Mouse (Mus musculus) brown adipose tissue, adult 24 weeks (tissue): ENCODE measurements around the gene Creld1. TPM values are rescaled to one million over a fixed set of nuclear protein-coding genes. Genes with fewer than 3 reads are reported as not detected.

Experiments
- H3K27ac ChIP-seq: fragments of 200-500 bp; replicated peaks from 2 replicates; pipeline ENCODE4 v1.5.1; 2012; ENCODE audit warnings: low read depth, mild to moderate bottlenecking, low read length
- H3K4me1 ChIP-seq: fragments of 200-500 bp; 2 replicates; pipeline ENCODE4 v1.6.1; 2012; ENCODE audit warnings: low read length, mixed read lengths; ENCODE audit not compliant: control insufficient read depth, insufficient read depth, insufficient read length
- H3K4me3 ChIP-seq: fragments of 200-500 bp; 2 replicates; pipeline ENCODE4 v1.5.1; 2012; ENCODE audit warnings: low read depth, mild to moderate bottlenecking, low read length, moderate library complexity; ENCODE audit not compliant: insufficient read depth
- polyA plus RNA-seq: library from polyadenylated mRNA; stranded (reverse); fragments of >200 nt; gene quantifications from 2 replicates; pipeline ENCODE4 v1.2.4, GENCODE M21; 2012; ENCODE audit not compliant: missing spikeins, insufficient read depth, insufficient read length

Creld1 gene
- polyA plus RNA-seq, 1 experiment: 40.6 TPM

DNA sequence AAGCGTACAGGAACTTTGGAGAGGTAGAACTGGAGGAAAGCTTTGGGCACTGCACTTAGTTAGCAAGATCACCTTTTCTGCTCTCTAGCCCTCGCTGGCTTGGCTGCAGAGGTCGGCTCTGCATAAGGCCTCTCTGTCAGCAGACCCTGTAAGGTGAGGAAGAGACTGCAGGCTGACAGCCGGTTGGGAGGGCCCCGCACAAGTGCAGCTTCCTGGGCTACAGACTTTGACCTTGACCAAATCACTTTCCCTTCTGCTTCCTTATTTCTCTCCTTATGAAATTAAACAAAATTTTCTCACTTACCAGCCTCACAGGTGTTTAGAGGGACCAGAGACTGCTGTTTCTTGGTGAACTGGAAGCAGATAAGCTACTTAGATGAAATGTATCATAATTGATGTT, 28.1 kb upstream of the Creld1 start:
- Histone ChIP-seq H3K4me3 (no peak overlapping the region), H3K27ac (no peak overlapping the region), H3K4me1 (peaks cover 4% of the 10 kb centered on the region; the same call in 1 of the 2 replicates)

- Histone ChIP-seq H3K4me1 (no peaks in the 10 kb centered on the region), H3K4me3 (peak within 1 kb of the TSS; percentile 34), H3K27ac (no peak within 1 kb of the TSS)
Measured at GRCm38 (mm10) chr6:113457952-113458534, 25.1 kb upstream of the Creld1 start, which contains the start of gene Il17re. Gene Il17re, plus strand, starts transcription at chr6:113458484.

DNA sequence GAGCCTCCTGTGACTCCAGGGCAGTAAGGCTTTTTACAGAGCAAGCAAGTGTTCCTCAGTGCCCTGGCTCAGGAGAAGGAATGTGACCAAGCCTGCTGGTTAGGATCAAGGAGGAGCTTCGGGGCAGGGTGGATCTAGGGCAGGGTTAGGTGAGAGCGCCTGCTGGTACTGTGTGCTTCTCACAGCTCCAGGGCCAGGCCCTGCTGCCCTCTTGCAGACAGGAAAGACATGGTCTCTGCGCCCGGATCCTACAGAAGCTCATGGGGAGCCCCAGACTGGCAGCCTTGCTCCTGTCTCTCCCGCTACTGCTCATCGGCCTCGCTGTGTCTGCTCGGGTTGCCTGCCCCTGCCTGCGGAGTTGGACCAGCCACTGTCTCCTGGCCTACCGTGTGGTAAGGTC, 24.5 kb upstream of the Creld1 start:
- Histone ChIP-seq H3K4me1 (no peaks in the 10 kb centered on the region), H3K27ac (no peak overlapping the region), H3K4me3 (peak overlapping the region; percentile 34)

DNA sequence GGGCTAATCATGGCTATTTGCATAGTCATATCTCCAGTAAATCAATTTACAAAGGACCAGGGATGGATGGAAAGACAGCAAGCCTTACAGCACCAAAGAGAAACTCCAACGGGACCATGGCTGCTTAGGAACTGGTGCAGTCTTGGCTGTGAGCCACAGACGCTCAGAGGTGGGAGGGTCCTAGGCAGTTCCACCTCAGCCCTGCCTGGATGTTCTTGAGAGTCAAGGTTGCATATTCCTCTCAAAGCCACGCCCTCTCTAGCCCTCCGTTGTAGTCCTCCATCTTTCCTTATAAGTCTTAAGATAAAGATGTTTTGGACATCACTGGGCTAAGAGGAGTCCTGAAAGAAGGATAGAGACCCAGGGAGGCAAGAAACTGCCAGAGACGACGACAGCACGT, 19.1 kb upstream of the Creld1 start:
- Histone ChIP-seq H3K4me1 (no peaks in the 10 kb centered on the region), H3K27ac (no peak overlapping the region), H3K4me3 (no peak overlapping the region)

DNA sequence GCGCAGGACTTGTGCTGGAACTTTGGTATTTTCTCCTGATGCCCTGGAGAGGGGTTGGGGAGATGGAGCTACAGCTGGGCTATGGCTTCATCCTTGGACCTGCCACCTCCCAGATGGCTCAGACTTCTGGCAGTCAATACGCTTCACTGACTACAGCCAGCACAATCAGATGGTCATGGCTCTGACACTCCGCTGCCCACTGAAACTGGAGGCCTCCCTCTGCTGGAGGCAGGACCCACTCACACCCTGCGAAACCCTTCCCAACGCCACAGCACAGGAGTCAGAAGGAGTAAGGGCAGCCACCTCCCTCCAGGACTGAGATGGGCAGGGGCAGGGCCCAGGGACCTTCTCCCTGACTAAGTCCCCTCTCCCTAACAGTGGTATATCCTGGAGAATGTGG, 17.5 kb upstream of the Creld1 start:
- no peak overlapping the region for H3K4me3 ChIP-seq
- H3K4me1 ChIP-seq: peaks cover 3% of the 10 kb centered on the region; the same call in 1 of the 2 replicates
- no peak overlapping the region for H3K27ac ChIP-seq

GRCm38 (mm10) chr6:113468512-113468911, 14.6 kb upstream of the Creld1 start:
- Histone ChIP-seq H3K4me3 (no peak overlapping the region), H3K4me1 (peaks cover 15% of the 10 kb centered on the region), H3K27ac (no peak overlapping the region)

- Histone ChIP-seq H3K4me3 (peak overlapping the region; percentile 39), H3K27ac (no peak overlapping the region), H3K4me1 (peaks cover 15% of the 10 kb centered on the region)
Measured at GRCm38 (mm10) chr6:113469021-113469420, 14.1 kb upstream of the Creld1 start.

GRCm38 (mm10) chr6:113469432-113469831, 13.7 kb upstream of the Creld1 start:
- Histone ChIP-seq H3K4me3 (peak overlapping the region; percentile 55), H3K27ac (no peak overlapping the region)

DNA sequence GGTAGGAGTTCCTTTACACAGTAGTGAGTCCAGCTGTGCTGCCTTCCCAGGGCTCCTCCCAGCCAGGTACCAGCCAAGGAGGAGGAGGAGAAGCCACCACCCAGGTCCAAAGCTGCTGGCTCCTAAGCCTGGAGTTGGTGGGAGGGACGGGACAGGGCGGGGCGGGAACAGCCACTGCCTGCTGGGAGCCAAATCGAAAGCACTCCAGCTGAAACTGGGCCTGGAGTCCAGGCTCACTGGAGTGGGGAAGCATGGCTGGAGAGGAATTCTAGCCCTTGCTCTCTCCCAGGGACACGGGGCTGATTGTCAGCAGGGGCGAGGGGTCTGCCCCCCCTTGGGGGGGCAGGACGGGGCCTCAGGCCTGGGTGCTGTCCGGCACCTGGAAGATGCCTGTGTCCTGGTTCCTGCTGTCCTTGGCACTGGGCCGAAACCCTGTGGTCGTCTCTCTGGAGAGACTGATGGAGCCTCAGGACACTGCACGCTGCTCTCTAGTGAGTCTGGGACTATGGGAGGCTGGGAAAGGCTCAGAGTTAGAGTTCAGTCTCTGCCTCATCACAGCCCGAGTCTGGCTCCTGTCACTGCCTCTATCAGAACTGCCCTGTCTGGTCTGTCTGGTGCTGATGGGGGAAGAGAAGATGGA, 11.7 kb upstream of the Creld1 start, which contains the start of gene Il17rc:
Gene Il17rc (plus strand): TSS at position 131 of the 640 bp plus-strand sequence.
- peak within 1 kb of the TSS; percentile 25 for H3K27ac ChIP-seq
- peak within 1 kb of the TSS; percentile 61 for H3K4me3 ChIP-seq
- peaks cover 15% of the 10 kb centered on the region for H3K4me1 ChIP-seq

More at GRCm38 (mm10) chr6:113469432-113469831, 13.7 kb upstream of the Creld1 start:
- H3K4me1 ChIP-seq: peaks cover 15% of the 10 kb centered on the region

GRCm38 (mm10) chr6:113472061-113472460, 11.0 kb upstream of the Creld1 start:
- peak overlapping the region; percentile 61; the same call in 1 of the 2 replicates for H3K4me3 ChIP-seq

DNA sequence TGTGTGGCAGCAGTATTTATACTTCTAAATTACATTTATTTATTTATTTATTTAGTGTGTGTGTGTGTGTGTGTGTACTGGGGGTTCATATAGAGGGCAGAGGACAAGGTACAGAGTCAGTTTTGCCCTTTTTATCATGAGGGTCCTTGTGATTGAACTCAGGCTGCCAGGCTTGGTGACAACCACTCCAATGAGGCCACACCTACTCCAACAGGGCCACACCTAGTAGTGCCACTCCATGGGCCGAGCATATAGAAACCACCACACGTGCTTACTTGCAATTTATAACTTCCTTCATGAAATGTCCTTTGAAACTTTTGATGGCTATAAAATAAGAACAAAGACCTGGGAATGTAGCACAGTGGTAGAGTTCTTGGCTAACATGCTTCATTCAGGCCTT, 9.9 kb upstream of the Creld1 start:
- Histone ChIP-seq H3K4me1 (peaks cover 15% of the 10 kb centered on the region), H3K27ac (no peak overlapping the region), H3K4me3 (no peak overlapping the region)

More at GRCm38 (mm10) chr6:113472061-113472460, 11.0 kb upstream of the Creld1 start:
- peaks cover 15% of the 10 kb centered on the region for H3K4me1 ChIP-seq
- no peak overlapping the region for H3K27ac ChIP-seq

- Histone ChIP-seq H3K4me1 (peaks cover 15% of the 10 kb centered on the region), H3K4me3 (no peak overlapping the region), H3K27ac (no peak overlapping the region)
Measured at GRCm38 (mm10) chr6:113473715-113474114, 9.4 kb upstream of the Creld1 start.

DNA sequence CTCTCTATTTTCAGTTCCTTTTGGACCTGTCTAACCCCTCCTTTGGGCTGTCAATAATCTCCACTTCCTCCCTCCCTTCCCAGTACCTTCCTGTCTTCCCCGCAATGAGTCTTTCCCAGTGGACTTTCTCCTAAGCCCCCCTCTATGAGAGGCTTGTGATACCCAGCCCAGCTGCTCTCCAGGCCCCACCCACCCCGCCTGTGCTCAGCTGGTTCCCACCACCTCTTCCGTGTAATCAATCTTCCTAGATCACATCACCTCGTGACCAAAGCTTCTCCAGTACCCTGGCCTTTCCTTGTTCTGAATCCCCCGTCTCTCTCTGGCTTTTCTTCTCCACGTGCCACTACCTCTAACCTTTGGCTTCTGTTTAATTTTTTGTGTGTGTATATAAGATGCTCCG, 5.7 kb upstream of the Creld1 start:
- peaks cover 6% of the 10 kb centered on the region; the same call in 1 of the 2 replicates for H3K4me1 ChIP-seq
- H3K4me3 ChIP-seq: no peak overlapping the region
- no peak overlapping the region for H3K27ac ChIP-seq

DNA sequence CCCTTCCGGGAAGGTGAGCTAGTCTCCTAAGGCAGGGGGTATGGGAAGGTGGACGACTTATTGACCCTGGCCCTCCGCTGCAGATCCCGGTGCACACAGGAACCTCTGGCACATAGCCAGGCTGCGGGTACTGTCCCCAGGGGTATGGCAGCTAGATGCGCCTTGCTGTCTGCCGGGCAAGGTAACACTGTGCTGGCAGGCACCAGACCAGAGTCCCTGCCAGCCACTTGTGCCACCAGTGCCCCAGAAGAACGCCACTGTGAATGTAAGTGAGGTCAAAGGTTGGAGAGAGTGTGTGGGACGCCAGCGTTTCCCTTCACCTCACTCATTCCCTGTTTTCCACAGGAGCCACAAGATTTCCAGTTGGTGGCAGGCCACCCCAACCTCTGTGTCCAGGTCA, 4.2 kb upstream of the Creld1 start:
- peaks cover 10% of the 10 kb centered on the region; the same call in 1 of the 2 replicates for H3K4me1 ChIP-seq
- H3K4me3 ChIP-seq: no peak overlapping the region
- H3K27ac ChIP-seq: no peak overlapping the region

- Histone ChIP-seq H3K4me1 (peaks cover 10% of the 10 kb centered on the region; the same call in 1 of the 2 replicates), H3K4me3 (no peak overlapping the region), H3K27ac (peak overlapping the region; percentile 56)
Measured at GRCm38 (mm10) chr6:113480555-113481373, 2.3 kb upstream of the Creld1 start.
